Mouse (Mus musculus) heart, embryonic 13.5 days (tissue): ENCODE measurements at regions not wholly inside any gene's neighbourhood (a gene's known extent, or its start where the extent isn't known, plus 50 kb on each side); places are given as distances from the start of the nearest gene placed in this dataset.

ENCODE experiments used
- ATAC-seq: fragments of 200-750 bp; cut with Nextera tagmentation; 2 replicates; pipeline ENCODE4 v1.8.0; 2017; ENCODE audit warnings: moderate TSS enrichment; ENCODE audit not compliant: insufficient number of reproducible peaks, low FRiP score, low TSS enrichment; ENCODE audit errors: extremely low read depth
- H3K27ac ChIP-seq: fragments of 300-500 bp; sonication (generic); replicated peaks from 2 replicates; pipeline ENCODE4 v1.5.1; 2015; ENCODE audit warnings: moderate library complexity, mild to moderate bottlenecking, inconsistent platforms
- H3K27me3 ChIP-seq: fragments of 300-500 bp; sonication (generic); replicated peaks from 2 replicates; pipeline ENCODE4 v1.6.1; 2015; ENCODE audit warnings: mild to moderate bottlenecking, inconsistent platforms
- H3K36me3 ChIP-seq: fragments of 300-500 bp; sonication (generic); 2 replicates; pipeline ENCODE4 v1.6.1; 2015; ENCODE audit warnings: mild to moderate bottlenecking, inconsistent platforms
- H3K4me1 ChIP-seq: fragments of 300-500 bp; sonication (generic); 2 replicates; pipeline ENCODE4 v1.6.1; 2015; ENCODE audit warnings: inconsistent platforms
- H3K4me2 ChIP-seq: fragments of 300-500 bp; sonication (generic); 2 replicates; pipeline ENCODE4 v1.6.1; 2015; ENCODE audit warnings: inconsistent platforms, mild to moderate bottlenecking, moderate library complexity
- H3K4me3 ChIP-seq: fragments of 300-500 bp; sonication (generic); 2 replicates; pipeline ENCODE4 v1.5.1; 2015; ENCODE audit warnings: moderate library complexity, mild to moderate bottlenecking, inconsistent platforms
- H3K9ac ChIP-seq: fragments of 300-500 bp; sonication (generic); 2 replicates; pipeline ENCODE4 v1.6.1; 2015; ENCODE audit warnings: inconsistent platforms, mild to moderate bottlenecking, moderate library complexity
- H3K9me3 ChIP-seq: fragments of 300-500 bp; sonication (generic); 2 replicates; pipeline ENCODE4 v1.6.1; 2016; ENCODE audit warnings: inconsistent platforms
- WGBS: fragments of 180-500 bp; shearing (Covaris S2); methylation state at CpG from one replicate; pipeline ENCODE4 v1.1.7; 2015; ENCODE audit warnings: mixed read lengths; 5-methylcytosine and 5-hydroxymethylcytosine counted together

- Histone ChIP-seq H3K4me1 (peaks cover 42% of the 10 kb centered on the region), H3K9ac (peak overlapping the region; percentile 55; the same call in 1 of the 2 replicates), H3K4me3 (0 out of 2 replicates have a peak overlapping the region, but pooled peaks have one; percentile 18), H3K27ac (peak overlapping the region; percentile 72), H3K4me2 (peak overlapping the region; percentile 56), H3K36me3 (no peaks in the 10 kb centered on the region), H3K9me3 (0 out of 2 replicates have a peak, but pooled peaks cover 4% of the 10 kb centered on the region), H3K27me3 (no peaks in the 10 kb centered on the region)
- WGBS: 16% methylated on average over 17 of the region's 17 CpGs
- ATAC-seq: no peak
Observed at GRCm38 (mm10) chr17:83077737-83078600, 137.1 kb upstream of the Pkdcc start.

GRCm38 (mm10) chr17:83078601-83079360 is 136.3 kb upstream of the Pkdcc start:
- H3K4me2 ChIP-seq: peak overlapping the region; percentile 56
- 0 out of 2 replicates have a peak, but pooled peaks cover 4% of the 10 kb centered on the region for H3K9me3 ChIP-seq
- H3K36me3 ChIP-seq: no peaks in the 10 kb centered on the region
- H3K27me3 ChIP-seq: no peaks in the 10 kb centered on the region
- H3K9ac ChIP-seq: peak overlapping the region; percentile 55
- WGBS: 20% methylated on average over 19 of the region's 19 CpGs
- peak overlapping the region; percentile 72 for H3K27ac ChIP-seq
- H3K4me3 ChIP-seq: 0 out of 2 replicates have a peak overlapping the region, but pooled peaks have one; percentile 18
- H3K4me1 ChIP-seq: peaks cover 41% of the 10 kb centered on the region
- no peak for ATAC-seq

DNA sequence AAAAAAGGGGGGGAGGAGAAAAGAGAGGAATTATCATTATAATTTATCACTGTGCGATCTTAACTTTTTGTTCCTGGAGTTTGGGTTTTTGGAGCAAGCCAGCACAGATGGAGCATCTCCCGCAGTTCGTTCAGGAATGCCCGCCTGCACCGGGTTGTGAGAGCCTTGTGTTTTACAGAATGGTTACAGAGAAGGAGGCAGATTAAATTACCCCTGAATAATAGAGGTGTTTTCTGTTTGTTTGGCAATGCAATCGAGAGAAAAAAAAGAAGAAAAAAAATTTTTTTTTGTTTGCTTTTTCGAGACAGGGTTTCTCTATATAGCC is 135.8 kb upstream of the Pkdcc start:
- Histone ChIP-seq H3K4me1 (peaks cover 44% of the 10 kb centered on the region), H3K27me3 (no peaks in the 10 kb centered on the region), H3K36me3 (no peaks in the 10 kb centered on the region), H3K9me3 (0 out of 2 replicates have a peak, but pooled peaks cover 4% of the 10 kb centered on the region), H3K4me2 (no peak overlapping the region), H3K4me3 (no peak overlapping the region), H3K9ac (no peak overlapping the region), H3K27ac (no peak overlapping the region)
- no peak for ATAC-seq
- WGBS: 74% methylated on average over 7 of the region's 7 CpGs

- peaks cover 7% of the 10 kb centered on the region; the same call in 1 of the 2 replicates for H3K9me3 ChIP-seq
- no peak overlapping the region for H3K4me3 ChIP-seq
- no peak overlapping the region for H3K27ac ChIP-seq
- no peaks in the 10 kb centered on the region for H3K36me3 ChIP-seq
- H3K4me1 ChIP-seq: peaks cover 36% of the 10 kb centered on the region
- H3K27me3 ChIP-seq: no peaks in the 10 kb centered on the region
- ATAC-seq: no peak
- 49% methylated on average over 8 of the region's 8 CpGs for WGBS
- H3K9ac ChIP-seq: no peak overlapping the region
- H3K4me2 ChIP-seq: no peak overlapping the region
Observed at GRCm38 (mm10) chr17:83081729-83082128, 133.4 kb upstream of the Pkdcc start.

DNA sequence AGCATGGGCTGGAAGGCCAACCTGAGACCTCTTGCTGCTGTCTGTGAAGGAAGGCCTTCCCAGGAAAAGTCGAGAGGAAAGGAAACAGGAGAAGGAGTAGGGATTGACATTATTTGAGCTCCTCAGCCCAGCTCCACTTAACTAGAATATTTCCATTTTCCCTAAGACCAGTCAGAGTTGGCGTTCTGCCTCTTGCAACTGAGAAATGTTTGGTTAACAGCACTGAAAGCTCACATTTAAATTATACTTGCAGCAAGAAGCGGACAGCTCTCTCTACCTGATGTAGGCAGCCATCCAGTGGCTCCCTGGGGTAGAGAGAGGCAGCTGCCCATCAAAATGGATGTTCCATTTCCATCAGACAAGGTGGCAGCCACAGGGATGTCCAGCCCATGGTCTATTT is 131.6 kb upstream of the Pkdcc start:
- no peak for ATAC-seq
- Histone ChIP-seq H3K27me3 (no peaks in the 10 kb centered on the region), H3K4me3 (no peak overlapping the region), H3K9me3 (peaks cover 8% of the 10 kb centered on the region; the same call in 1 of the 2 replicates), H3K4me1 (peaks cover 18% of the 10 kb centered on the region), H3K9ac (no peak overlapping the region), H3K27ac (no peak overlapping the region), H3K4me2 (no peak overlapping the region), H3K36me3 (no peaks in the 10 kb centered on the region)
- WGBS: 67% methylated on average over 3 of the region's 3 CpGs

- WGBS: 76% methylated on average over 10 of the region's 10 CpGs
- H3K27me3 ChIP-seq: no peaks in the 10 kb centered on the region
- ATAC-seq: no peak
- no peak overlapping the region for H3K27ac ChIP-seq
- H3K36me3 ChIP-seq: no peaks in the 10 kb centered on the region
- no peak overlapping the region for H3K9ac ChIP-seq
- H3K4me2 ChIP-seq: no peak overlapping the region
- H3K9me3 ChIP-seq: peaks cover 5% of the 10 kb centered on the region; the same call in 1 of the 2 replicates
- peaks cover 17% of the 10 kb centered on the region for H3K4me1 ChIP-seq
- no peak overlapping the region for H3K4me3 ChIP-seq
Observed at GRCm38 (mm10) chr17:83085792-83086475, 129.2 kb upstream of the Pkdcc start.

GRCm38 (mm10) chr17:83086703-83087102 is 128.4 kb upstream of the Pkdcc start:
- no peak overlapping the region for H3K4me3 ChIP-seq
- peaks cover 13% of the 10 kb centered on the region for H3K4me1 ChIP-seq
- no peak overlapping the region for H3K4me2 ChIP-seq
- H3K36me3 ChIP-seq: no peaks in the 10 kb centered on the region
- H3K9me3 ChIP-seq: peaks cover 5% of the 10 kb centered on the region; the same call in 1 of the 2 replicates
- 65% methylated on average over 2 of the region's 2 CpGs for WGBS
- no peaks in the 10 kb centered on the region for H3K27me3 ChIP-seq
- no peak overlapping the region for H3K27ac ChIP-seq
- no peak for ATAC-seq
- H3K9ac ChIP-seq: no peak overlapping the region

DNA sequence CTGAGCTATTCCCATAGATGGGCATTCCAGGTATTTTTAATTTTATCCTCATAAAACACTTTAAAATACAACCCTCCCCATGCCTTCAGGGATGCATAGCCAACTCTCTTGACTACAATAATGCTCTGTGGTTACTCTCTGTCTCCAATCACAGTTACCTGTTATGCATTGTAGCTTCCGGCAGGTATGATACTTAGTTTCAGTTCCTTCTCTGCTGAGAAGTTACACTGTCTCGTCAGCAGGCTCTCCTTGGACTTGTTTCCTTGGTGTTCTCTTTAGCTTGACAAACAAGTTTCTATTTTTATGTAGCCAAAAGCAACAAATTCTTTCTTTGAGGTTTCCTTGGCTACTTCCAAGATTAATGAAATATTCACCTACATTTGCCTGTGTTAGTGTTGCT is 126.6 kb upstream of the Pkdcc start:
- no peak overlapping the region for H3K9ac ChIP-seq
- H3K27ac ChIP-seq: no peak overlapping the region
- H3K9me3 ChIP-seq: peaks cover 5% of the 10 kb centered on the region; the same call in 1 of the 2 replicates
- H3K27me3 ChIP-seq: no peaks in the 10 kb centered on the region
- H3K4me3 ChIP-seq: no peak overlapping the region
- ATAC-seq: no peak
- H3K4me2 ChIP-seq: no peak overlapping the region
- H3K36me3 ChIP-seq: no peaks in the 10 kb centered on the region
- 85% methylated on average over 2 of the region's 2 CpGs for WGBS
- H3K4me1 ChIP-seq: peaks cover 18% of the 10 kb centered on the region

DNA sequence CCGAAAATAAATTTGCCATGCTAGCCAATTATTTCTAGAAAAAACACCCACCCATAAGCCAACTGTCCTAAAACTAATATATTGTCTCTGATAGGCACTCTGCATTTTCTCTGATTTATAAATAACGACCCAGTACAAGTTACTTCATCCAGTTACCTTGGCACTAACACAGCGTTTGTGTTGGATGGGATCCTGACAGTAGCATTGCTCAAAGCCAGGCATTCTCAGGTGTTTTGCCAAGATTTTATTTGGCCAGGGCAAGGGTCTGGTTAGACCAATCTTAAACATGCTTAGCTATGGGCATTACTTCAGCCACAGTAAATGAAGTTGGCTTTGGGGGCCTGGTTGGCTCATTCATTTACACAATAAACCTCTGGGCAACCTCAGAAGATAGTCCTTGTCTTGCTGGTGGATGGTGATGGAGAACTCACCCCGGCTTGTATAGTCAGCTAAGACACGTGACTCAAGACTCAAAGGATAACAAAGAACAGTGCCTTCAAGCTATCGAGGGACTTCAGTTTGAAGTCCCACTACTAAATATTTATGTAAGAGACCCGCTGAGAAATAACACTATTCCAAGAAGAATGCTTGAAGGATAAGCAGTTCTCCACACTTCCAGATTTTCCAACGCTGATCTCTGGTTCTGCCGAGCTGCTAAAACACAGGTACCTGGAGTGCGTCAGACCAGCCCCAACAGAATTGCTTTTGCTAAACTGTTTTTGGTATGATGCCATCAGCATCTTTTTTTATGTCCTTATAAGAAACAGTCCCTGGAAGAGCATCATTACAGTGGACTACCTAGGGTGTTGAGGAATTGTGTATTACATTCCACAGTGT is 125.0 kb upstream of the Pkdcc start:
- Histone ChIP-seq H3K4me3 (no peak overlapping the region), H3K4me2 (no peak overlapping the region), H3K9ac (no peak overlapping the region), H3K36me3 (no peaks in the 10 kb centered on the region), H3K9me3 (peaks cover 5% of the 10 kb centered on the region; the same call in 1 of the 2 replicates), H3K4me1 (peaks cover 15% of the 10 kb centered on the region), H3K27me3 (no peaks in the 10 kb centered on the region), H3K27ac (no peak overlapping the region)
- ATAC-seq: no peak
- WGBS: 59% methylated on average over 10 of the region's 10 CpGs

DNA sequence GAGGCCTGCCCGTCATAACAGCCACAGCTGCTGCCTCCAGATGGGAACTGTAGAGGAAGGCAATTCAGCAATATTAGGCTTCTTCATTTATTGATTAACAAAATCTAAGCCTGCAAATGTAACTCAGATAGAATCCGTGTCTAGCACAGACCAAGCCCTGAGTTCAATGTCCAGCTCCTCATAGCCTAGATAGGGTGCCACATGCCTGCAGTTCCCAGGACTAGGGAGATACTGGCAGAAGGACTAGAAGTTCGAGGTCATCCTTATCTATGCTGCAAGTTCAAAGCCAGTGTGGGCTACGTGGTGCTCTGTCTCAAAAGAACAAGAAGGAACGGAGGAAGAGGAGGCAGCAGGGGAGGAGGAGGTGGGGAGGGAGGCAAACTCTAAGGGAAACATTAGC is 121.2 kb upstream of the Pkdcc start:
- no peaks in the 10 kb centered on the region for H3K36me3 ChIP-seq
- ATAC-seq: no peak
- H3K4me3 ChIP-seq: no peak overlapping the region
- no peak overlapping the region for H3K9ac ChIP-seq
- peaks cover 25% of the 10 kb centered on the region for H3K4me1 ChIP-seq
- H3K27me3 ChIP-seq: no peaks in the 10 kb centered on the region
- WGBS: 64% methylated on average over 5 of the region's 5 CpGs
- H3K27ac ChIP-seq: no peak overlapping the region
- H3K9me3 ChIP-seq: no peaks in the 10 kb centered on the region
- no peak overlapping the region for H3K4me2 ChIP-seq
